Mouse (Mus musculus): ENCODE measurements around the gene Rapgef4.
A peak's percentile ranks its signal among the peaks of the same experiment; 100 is the strongest.

The Rapgef4 gene

DNA sequence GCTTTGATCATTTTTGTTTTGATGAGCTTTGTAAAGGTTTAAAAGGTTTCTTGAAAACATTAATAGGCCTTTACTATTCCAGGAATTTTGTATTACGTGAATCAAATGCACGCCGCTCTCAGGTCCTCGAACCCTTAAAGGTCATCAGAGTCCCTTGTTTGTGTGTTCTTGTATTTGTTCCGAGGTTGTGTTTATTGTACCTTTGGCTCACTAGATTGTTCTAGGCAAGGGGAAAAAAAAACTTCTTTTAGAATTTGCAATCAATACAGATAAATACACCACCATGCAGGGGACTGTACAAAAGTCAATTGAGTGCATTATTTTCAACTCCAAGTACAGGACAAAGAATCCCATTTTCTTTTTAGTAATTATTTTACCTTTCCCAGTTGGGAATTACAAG is 175.4 kb downstream of the Rapgef4 start:
- no peak for DNase-seq

DNA sequence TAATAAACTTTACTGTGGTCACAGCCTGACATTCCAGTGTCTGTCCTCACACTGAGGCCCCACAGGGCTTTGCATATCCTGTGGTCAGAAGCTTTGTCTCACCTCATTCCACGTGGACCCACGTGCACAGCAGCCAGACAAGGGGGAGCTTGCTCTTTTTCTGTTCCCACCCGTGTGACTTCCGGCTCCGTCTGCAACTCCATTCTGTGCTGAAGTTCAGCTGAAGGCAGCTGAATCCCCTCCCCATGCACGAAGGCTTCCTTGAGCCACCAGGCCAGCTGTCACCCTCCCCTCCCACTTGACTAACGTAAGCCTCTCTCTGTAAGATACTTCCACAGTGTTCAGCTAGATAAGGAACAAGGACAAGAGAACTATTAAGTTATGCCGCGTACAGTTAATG is 176.5 kb downstream of the Rapgef4 start:
- DNase-seq: no peak

DNA sequence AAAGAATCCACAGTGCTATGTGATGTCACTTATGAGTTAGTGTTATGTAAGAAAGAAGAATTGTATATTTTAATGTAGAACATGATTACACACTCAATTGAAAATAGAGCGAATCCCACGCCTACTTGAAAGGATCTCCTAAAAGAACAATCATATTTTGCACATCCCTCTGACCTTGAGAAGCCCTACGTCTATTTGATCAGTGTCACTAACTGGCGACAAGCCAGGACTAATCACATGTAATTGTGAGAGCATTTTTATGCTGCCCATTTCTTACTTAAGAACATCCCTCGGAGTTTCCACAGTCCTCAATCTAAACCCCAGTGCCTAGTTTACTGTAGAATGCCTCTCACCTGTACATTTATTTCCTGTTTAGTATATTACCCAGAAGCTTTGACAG is 177.0 kb downstream of the Rapgef4 start:
- no peak for DNase-seq

DNA sequence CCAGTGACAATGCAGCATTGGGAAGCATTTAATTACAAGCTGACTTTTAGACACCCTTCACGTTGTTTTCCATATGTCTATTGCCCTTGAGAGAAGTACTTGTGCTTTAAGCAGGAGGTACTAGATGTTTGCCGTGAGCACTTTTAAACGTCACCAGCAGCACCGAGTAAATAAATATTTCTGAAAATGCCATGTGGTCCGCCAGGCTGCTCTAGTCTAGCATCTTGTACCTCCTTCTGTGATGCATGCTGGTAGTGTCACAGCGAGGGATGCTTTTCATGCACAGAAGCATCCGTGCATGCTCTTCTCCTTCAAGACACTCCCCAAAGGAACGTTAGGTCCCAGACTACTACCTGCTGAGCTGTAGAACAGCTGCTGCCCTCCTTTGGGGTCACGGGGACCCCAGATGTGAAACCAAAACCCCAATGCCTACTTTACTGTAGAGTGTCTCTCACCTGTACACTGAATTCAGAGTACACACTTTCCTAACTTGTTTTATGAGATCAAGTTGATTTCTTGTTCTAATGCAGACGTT is 177.7 kb downstream of the Rapgef4 start:
- no peak for DNase-seq

DNA sequence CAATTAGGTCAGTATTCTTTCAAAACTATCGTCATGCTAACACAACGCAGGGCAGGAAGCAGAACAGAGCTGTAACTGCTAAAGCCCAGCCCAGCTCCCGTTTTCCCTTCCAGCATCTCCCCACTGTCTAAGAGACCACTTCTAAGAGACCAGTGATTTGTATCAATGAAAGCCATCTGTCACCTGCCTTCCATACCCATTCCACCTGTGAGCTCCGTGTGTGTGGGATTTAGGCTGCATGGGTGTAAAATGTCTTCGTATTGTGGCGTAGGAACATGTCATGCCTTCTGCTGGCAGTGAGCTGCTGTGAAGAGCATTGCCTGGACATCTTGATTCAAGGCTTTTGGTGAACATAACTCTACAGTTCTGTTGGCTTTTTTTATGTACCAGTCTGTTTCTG is 178.2 kb downstream of the Rapgef4 start:
- DNase-seq: no peak

DNA sequence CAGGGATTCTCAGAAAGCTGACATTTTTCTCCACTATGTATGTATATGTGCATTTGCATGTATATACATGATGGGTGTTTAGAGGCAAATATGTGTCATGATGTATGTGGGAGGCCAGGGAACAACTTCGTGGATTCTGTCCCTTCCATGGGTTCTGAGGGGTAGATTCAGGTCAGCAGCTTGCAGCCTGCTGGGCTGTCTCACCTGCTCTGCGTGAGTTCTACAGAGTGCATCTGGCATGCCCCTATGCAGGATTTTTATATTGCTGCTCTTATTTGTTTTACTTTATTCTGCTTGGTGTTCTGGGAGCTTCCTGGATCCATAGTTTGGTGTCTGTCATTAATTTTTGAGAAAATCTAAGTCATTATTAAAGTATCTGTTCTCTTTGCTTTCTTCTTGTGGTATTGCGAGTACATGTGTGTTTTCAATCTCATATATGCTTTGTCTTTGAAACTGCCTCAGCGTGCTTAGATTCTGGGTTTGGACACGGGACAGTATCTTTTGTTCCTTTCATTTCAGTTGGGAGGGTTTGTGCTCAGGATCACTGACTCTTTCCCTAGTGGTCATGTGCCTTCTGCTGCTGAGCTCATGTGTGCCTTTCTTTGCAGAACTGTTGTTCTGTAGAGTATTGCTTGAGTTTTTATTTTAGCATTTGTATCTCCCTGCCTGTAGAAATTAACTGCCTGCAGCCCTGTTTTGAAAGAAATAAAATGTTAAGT is 184.3 kb downstream of the Rapgef4 start:
- peak; percentile 47 for DNase-seq

DNA sequence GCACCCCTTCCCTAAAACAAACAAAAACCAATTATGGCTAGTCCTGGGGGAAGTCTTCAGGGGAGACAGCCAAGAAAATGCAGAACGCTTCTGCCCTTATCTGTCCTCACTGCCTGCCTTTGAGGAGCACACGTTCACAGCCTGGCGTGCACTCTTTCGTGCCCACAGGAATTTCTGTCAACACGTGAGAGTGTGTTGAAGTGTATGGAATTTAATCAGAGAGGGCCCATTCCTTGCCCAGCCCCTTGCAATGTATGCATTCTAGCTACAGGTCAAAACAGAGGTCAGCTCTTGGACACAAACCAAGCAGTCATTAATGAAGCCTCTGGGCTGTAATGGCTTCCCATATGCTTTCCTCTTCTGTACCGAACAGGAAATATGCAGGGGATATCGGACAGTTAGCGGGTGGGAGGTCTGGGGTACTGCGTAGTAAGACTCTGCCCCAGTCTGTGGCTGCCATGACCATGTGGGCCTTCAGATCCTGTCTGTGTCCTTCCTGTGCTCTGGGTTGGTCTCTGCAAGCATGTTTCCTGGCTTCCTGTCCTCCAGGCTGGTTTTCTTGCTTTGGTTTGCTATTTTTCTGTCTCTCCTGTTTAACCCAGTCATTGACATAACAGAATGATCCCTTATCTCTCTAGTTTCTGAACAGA is 188.5 kb downstream of the Rapgef4 start:
- DNase-seq: no peak

DNA sequence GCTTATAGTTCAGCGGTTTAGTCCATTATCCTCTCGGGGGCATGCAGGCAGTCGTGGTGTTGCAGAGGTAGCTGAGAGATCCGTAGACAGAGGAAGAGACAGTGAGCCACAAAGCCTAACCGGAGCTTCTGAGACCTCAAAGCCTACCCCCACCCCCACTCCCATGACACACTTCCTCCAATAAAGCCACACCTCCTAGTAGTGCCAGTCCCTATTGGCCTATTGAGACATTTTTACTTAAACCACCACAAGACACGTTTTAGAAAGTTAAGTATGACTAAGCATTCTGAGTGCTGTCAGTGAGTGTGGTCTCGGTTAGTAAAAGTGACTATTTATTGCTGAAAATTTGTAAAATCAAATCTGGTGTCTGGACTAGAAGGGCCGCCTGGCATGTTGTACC is 189.5 kb downstream of the Rapgef4 start:
- DNase-seq: no peak

DNA sequence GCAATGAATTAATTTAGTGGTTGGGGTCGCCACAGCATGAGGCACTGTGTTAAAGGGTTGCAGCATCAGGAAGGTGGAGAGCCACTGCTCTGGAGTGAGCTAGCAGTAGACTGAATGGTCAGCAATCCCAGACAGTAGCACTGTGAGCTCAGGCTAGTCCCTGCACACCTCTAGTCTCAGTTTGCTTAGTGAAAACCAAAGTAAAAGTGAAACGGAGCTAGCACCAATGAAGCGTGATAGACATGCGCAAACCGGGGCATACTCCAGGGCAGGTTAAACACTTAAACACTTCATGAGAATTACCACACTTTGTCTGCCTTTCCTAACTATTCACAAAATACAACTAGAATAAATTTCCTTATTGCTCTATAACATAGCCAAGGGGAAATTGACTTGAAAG is 190.2 kb downstream of the Rapgef4 start:
- DNase-seq: no peak

DNA sequence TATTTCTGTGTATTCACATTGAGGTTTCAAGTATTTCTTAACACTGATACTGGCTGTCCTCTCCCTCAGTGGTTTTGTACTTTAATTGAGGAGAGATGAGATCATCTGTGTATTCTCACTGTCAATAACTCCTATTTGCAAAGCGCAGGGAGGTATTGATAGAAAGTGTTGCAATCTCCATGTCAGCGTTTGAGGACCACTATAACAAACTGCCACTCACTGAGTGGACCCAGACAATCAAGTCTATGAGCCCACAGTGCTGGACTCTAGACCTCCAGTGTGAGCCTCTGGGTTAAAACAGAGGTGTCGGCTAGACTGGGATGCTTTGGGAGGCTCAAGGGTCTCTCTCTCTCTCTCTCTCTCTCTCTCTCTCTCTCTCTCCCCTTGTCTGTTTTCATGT is 192.0 kb downstream of the Rapgef4 start:
- no peak for DNase-seq

DNA sequence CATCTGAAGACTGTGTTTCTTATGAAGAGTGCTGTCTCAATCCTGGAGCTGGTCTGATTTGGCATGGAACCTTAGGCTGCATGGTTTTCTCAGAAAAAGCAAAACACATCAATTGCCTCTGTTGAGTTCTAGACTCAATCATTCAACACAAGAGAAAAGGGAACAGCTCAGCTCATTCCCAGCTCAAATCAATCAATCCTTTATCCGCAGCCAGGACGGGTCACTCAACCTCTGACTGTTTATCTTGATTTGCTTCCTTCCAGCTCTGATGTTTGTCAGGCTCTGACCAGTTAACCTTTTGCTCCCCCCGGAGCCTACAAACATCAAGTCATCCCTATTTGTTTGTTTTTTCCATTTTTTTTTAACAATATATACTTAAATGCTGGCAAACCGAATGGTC is 192.8 kb downstream of the Rapgef4 start:
- no peak for DNase-seq

DNA sequence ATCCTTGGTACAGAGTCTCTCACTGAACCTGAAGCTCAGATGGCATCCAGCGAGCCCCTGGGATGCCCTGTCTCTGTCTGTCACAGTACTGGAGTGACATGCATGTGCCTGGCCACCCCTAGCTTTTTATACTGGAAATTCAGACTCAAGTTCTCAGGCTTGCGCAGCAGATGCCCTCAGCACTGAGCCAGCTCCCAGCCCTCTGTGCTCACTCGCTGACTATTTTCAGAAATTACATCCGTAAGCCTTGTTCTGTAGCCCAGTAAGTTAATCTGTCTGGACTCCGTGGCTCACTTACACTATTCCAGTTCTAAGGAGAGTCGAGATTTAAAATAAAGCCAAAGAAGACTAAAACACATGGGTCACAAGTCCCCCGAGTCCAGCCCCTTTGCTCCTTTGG is 194.5 kb downstream of the Rapgef4 start:
- DNase-seq: no peak

DNA sequence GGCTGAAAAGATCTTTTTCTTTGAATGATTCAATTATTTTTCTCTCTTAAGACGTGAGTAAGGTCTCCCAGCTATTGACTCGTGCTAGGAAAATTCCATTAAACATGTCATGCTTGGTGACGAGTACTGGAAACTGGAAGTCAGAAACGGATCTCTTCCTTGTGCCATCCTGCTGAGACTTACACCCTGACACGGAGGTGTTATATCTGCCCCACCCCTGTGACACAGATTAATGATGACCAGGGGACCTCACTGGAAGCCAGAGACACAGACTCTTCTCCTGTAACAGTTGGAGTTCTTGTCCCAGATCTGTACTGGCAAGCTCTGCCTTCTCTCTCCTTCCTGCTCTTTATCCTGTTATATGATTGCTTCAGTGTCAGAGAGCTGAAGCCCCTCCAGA is 194.9 kb downstream of the Rapgef4 start:
- DNase-seq: no peak

DNA sequence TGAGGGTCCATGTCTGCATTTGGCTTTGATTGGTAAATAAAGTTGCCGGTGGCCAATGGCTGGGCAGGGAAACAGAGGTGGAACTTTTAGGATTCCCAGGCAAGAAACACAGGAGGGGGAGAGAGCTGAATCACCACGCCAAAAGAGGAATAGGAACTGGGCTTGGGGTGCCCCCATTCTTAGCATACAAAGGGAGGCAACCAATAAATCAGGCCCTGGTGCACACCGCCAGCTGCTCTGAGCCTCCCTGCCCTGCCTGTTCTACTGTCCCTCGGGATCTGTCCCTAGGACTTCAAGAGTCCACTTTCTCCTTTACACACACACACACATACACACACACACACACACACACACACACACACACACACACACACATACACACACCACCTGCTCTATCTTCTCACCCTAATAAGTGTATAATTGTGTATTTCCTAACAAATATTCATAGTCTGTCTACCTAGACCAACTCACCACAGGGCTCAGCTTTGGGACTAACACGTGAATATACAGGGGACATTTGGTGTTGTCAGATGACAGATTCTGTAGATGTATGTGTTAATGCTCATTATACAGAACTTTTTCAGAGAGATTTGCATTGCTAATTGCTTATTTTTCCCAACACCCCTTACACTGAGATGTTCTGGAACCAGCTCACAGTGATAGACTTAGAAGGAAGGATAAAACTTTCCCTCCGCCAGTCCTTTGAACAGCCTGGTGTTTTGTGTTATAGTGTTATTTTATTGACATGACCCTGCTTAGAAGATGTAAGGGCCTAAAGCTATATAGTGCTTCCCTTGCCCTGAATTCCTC is 196.4 kb downstream of the Rapgef4 start:
- no peak for DNase-seq

DNA sequence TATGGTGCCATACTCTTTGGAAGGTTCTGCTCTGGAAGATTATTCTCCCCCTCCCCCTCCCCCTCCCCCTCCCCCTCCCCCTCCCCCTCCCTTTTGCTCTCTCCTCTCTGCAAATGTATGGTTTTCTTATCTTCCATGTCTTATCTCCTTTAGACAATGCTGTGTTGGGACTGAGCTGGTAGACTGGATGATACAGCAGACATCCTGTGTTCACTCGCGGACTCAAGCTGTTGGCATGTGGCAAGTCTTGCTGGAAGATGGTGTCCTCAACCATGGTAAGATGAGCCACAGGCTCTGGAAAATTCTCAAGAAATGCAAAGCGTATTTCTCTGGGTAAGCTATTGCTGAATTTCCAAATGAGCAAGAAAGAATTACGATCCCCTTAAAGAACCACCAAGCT is 197.0 kb downstream of the Rapgef4 start:
- DNase-seq: no peak

DNA sequence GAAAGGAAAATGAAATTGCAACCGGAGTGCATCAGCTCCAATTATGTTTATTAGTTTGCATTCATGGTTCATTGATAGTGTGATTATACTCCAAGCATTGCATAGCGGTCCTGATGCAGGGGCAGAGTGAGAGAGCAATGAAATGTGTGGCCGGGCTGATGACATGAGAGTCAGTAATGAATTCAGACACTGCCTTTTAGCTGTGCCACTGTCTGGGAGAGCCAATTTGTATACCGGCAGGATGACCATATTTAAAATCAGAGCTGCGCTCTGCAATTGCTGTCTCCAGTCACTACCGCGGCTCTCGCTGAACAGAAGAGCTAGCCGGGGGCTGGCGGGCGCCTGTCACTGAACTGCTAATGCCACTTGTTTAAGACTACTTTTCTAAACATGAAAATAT is 197.5 kb downstream of the Rapgef4 start:
- no peak for DNase-seq

DNA sequence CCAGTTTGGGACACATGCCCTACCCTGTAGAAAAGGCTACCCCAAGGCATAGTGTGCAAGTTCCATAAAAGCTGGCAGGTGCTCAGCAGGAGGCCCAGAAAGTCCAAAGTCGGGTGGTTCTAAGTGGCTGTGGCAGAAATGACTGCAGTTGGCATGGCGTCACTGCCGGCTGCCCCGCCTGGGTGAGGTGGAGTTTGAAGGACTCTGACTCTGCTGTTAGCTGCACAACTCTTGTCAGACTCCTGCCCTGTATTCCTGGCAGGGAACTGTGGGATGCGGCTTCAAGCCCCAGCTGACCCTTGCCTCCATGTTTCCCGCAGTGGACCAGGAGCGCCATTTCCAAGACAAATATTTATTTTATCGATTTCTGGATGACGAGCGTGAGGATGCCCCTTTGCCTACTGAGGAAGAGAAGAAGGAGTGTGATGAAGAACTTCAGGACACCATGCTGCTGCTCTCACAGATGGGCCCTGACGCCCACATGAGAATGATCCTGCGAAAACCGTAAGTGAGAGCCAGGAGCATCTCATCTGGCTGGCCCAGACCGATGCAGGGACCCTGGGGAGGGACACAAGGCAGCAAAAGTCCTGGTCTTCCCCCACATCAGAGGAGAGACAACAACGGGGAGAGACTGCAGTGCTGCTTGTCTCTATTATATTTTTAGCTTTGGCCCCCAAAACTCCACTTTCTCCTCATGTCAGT is 198.7 kb downstream of the Rapgef4 start:
- DNase-seq: no peak

DNA sequence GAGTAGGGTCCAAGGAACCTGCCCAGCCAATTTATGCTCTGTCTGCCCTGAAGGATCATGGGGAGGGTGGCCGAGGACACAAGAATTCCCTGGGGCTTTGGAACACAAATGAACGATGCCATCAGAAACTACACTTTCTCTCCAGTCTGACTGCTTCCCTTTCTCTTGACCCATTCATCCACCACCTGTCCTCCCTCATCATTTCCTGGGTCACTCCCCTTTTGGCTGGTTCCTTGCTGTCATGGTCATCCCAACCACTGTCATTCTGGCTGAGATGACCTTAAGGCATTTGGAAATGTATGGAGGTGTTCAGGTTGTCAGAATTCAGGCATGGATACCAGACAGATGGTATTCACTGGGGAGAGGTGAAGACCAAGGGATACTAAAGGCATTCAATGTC is 200.4 kb downstream of the Rapgef4 start:
- DNase-seq: no peak

DNA sequence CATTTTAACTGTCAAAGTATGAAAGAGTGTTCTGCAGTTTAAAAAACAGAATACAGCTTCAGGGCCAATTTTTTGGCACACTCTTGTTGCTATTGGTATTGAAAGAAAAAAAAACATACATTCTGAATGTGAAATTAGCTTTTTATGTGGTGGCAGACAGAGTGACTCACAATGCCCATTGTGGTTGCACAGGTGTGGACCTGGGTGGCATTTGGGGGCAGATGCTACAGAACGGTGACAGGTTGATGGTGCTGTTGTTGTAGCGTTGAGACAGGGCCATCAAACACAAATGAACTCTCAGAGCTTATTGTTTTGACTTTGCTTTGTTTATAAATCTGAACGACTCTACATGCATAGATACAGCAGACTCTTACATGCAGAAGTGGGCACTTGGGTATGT is 202.7 kb downstream of the Rapgef4 start:
- DNase-seq: no peak

DNA sequence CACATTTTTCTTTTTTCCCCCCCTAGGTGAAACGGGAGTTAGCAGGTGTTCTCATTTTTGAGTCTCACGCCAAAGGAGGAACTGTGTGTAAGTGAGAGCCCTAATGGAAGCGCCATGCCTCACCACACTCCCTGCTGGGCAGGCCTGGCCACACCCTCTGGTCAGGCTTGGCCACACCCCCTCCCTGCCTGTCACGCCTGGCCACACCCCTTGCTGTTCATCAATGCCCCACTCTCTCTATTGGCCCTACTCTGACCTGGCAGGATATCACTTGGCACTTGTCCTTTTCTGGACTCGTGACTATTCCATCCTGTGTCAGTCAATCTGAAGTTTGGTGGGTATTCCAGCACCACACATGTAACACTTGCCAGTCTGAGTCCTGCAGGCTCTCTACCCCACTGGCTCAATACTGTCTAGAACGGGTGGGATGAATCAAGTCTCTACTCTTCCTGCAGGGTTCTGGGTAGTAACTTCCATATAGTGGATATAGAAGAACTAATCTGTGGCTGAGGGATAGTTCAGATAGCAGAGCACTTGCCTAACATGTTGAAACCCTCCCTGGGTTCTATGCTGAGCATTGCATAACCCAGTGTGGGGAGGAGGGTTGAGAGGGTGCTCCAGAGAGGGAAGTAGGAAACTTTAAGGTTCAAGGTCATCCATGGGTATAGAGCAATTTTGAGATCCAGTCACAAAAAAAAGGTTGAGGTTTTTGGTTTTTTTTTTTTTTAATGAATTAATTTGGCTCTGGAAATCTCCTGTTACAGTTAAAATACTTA is 215.3 kb downstream of the Rapgef4 start:
- no peak for DNase-seq

DNA sequence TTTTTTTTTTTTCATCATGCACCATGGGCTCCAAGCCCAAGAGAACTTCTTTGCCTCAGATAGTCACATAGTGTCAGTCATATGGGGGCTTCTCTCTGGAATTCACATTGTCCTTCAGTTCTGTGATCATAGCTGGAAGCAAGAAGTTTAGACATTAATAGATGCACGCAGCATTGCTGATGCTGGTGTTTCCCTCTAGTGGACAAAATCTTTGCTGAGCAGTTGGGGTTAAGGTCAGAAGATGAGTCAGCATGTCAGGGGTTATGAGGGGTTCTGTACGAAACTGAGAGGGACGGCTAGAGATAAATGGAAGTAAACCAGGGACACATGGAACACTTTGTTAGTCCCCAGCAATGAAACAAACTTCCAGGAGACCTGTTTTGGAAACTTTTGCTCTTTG is 216.0 kb downstream of the Rapgef4 start:
- no peak for DNase-seq

DNA sequence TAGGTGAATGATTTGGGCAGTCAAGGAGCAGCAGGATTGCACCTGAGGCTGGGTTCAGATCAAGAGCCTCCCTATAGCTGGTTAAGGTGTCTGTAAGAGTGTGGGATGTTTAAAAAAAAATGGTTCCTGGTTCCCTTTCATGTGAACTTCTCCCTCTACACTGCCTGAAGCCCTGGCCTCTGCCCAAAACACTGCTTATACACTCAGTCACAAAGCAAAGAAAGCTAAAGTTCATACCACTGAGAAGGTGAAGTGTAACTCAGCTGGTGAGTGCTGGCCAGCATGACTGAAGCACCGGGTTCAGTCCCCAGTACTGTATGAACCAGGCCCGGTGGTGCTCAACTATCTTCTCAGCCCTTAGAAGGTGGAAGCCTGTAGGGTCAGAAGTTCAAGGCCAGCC is 218.4 kb downstream of the Rapgef4 start:
- DNase-seq: no peak
